Mouse (Mus musculus): ENCODE data around the gene Olfr3.

DNA sequence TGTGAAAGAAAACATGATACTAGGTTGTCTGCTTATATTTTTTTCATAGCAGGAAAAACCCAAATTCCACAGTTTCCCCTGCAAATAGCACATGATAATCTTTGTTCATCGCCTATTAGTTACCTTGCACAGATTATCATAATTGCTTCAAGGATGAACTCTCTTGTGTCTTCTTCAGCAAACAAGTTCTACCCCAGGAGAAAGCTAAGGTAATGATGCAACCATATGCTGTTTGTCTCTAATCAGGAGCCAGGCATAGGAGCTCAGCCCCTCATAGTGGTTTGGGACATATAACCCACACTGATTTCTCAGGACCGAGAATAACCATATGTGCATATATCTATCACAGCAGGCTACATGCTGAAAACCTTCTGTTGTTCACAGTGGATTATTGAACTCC is 26.6 kb downstream of the Olfr3 start, which contains the start of gene Olfr50:
- TF ChIP-seq CTCF (IDR thresholded peaks at IDR 0.05; ENCODE audit: low read depth, low read length) (no peak), GATA1 (IDR thresholded peaks at IDR 0.05; ENCODE audit: borderline replicate concordance, low read length) (no peak), GATA2 (IDR thresholded peaks at IDR 0.05; ENCODE audit: borderline replicate concordance, low read depth, low read length) (no peak), TAL1 (conservative IDR thresholded peaks at IDR 0.05; ENCODE audit: low read depth, low read length) (no peak), POLR2AphosphoS5 (IDR thresholded peaks at IDR 0.05; ENCODE audit: insufficient replicate concordance, low read depth, low read length) (no peak)

Measured in G1E (cell line).